Mouse (Mus musculus) embryo, embryonic 9.5 days (tissue): ENCODE results near the gene Klc2.

ENCODE experiments used
- DNase-seq: peaks from one replicate; pipeline ENCODE4 v3.0.0-alpha.2; 2017; ENCODE audit errors: extremely low spot score

Gene Klc2

DNA sequence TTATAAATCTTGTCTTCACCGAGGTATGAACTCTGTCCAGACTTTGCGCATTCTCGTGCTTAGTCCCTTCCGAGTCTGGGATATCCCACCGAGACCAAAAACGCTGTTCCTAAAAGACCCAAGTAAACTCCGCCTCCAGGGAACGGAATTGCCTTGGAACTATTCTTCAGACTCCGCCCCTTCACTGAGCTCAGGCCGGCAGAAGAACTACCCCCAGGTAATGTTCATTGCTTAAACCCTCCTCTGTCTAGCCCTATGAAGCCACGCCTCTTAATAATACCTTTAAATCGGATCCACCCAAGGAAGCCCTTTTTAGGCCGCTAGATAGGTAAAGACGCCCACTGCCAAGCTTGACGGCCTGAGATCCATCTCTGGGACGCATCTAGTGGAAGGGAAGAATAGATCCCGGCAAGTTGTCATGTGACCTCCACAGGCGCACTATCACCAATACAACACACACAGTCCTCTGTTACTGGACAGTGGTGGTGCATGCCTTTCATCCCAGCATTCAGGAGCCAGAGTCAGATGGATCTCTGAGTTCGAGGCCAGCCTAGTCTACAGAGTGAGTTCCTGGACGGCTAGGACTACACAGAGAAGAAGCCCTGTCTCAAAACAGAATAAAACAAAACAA is 45.9 kb downstream of the Klc2 start:
- no peak for DNase-seq

DNA sequence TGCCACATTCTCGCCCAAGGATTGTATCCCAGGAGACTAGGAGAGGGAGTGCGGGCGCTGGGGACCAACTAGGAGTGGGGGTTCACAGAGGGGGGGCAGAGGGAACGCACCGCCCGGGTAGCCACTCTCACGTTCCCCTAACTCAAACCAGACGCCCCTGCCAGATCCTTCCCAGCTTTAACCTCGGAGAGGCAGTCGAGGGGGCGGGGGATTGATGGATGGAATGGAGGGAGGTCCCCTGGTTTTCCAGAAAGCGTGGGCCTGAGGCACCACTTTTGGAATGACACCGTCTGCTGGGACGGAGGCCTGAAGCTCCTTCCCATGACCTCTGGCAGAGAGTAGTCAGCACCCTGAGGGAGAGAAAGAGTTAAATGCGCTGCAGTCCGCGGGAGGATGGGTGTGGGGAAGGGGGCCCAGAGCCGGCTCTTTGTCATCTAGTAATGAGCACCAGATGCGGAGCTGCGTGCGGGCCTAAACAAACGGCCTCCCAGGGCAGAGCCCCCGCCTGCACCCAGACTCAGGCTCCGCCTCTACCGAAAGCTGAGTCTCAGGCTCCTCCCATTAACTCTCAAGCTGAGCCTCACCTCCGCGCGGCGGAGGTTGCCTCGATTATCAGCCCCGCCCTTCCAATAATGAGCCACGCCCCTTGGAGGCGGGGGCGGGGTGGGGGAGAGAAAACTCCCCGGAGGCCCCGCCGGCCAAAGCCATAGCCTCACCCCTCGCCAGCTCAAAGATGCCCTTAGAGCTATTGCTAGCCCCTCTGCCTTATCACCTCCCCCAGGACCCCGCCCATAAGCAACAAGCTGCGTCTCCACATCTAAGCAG is 46.6 kb downstream of the Klc2 start:
- peak; percentile 92 for DNase-seq

DNA sequence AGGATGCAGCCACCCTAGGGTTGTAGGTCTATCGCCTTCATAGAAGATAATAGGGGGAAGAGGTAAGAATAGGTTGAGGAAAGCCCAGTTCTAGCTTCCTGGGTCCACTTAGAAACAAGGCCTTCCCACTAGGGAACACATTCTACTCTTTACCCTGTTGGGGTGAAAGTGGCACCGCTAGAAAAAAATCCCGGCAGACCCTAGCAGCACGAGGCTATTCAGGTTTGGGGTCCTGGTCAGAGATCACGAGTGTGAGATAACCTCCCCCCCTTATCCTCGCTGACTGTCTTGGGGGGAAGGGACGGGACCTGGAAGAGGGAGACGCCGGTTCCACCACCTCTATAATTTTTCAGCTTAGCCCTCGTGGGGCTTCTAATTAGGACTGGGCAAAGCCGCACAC is 47.3 kb downstream of the Klc2 start:
- DNase-seq: no peak

DNA sequence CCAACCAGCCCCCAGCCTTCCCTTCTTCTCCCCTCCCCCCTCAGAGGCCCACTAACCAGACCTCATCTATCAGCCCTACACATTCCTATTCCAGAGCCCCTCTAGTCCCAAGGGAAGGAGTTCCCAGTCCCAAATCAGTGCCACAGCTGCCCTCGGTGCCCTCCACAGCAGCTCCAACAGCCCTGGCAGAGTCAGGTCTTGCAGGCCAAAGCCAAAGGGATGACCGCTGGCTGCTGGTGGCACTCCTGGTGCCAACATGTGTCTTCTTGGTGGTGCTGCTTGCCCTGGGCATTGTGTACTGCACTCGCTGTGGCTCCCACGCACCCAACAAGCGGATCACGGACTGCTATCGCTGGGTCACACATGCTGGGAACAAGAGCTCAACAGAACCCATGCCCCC is 48.4 kb downstream of the Klc2 start:
- no peak for DNase-seq

DNA sequence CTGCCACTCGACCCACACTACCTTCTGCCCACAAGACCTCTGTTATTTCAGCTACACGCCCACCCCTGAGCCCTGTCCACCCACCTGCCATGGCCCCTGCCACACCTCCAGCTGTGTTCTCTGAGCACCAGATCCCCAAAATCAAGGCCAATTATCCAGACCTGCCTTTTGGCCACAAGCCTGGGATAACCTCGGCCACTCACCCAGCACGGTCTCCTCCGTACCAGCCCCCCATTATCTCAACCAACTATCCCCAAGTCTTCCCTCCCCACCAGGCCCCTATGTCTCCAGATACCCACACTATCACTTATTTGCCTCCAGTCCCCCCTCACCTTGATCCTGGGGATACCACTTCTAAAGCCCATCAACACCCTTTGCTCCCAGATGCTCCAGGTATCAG is 48.9 kb downstream of the Klc2 start:
- DNase-seq: no peak

DNA sequence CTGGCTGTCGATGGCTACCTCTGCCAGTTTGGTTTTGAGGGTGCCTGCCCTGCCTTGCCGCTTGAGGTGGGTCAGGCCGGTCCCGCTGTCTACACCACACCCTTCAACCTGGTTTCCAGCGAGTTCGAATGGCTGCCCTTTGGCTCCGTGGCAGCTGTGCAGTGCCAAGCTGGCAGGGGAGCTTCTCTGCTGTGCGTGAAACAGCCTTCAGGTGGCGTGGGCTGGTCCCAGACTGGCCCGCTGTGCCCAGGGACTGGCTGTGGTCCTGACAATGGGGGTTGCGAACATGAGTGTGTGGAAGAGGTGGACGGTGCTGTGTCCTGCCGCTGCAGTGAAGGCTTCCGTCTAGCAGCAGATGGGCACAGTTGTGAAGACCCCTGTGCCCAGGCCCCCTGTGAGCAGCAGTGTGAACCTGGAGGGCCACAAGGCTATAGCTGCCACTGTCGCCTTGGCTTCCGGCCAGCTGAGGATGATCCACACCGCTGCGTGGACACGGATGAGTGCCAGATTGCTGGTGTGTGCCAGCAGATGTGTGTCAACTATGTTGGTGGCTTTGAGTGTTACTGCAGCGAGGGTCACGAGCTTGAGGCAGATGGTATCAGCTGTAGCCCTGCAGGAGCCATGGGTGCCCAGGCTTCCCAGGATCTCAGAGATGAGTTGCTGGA is 49.7 kb downstream of the Klc2 start:
- no peak for DNase-seq

DNA sequence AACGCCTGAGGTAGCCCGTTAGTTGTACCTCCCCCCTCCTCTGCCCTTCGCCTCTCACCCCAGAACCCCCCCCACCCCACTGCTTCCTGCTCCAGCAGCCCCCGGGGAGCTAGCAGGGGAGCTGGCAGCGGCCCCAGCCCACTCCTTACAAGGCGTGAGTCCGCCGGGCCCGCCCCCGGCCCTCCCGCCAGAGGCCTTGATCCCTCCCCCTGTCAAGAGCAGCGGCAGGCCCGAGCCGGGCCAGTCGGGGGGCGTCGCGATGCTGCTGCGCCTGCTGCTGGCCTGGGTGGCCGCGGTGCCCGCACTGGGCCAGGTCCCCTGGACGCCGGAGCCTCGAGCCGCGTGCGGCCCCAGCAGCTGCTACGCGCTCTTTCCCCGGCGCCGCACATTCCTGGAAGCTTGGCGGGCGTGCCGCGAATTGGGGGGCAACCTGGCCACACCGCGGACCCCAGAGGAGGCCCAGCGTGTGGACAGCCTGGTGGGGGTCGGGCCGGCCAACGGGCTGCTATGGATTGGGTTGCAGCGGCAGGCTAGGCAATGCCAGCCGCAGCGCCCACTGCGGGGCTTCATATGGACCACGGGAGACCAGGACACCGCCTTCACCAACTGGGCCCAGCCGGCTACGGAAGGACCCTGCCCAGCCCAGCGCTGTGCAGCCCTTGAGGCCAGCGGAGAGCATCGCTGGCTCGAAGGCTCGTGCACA is 50.3 kb downstream of the Klc2 start, which contains the start of gene Cd248:
Cd248 (plus strand) TSS at position 212 of the 703 bp plus-strand sequence.
- DNase-seq: peak; percentile 79

DNA sequence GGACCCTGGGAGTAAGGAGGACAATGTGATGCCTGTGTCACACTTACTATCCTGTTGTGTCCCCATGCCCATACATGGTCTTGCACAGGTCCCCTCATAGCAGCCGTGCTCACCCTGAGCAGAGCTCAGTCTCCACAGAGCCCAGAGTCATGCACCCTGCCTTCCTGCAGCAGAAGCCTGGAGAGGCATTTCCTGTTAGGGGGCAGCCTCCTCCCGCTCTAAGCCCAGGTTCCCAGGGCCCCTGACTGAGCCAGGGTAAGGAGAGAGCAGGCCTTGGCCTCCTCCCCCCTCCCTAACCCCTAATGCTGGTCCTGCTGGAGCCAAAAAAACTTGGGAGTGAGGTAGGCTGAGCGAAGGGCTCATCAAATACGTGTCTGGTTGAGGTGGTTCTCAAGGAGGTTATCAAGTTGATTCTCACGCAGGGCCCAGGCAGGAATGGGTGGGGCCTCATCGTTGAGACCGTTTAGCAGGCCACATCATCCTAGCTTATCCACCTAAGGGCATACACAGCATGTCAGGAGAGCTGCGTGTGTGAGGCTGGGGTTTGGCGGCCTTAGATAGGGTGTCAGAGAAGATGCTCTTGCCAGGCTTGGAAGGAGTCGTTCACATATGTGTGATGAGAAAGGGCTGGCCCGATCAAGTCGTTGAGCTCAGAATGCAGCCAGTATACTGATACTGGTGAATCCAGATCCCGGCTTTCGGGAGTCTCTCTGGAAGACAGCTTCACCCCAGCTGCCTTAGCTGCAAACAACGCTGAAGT is 51.1 kb downstream of the Klc2 start:
- peak; percentile 40 for DNase-seq

DNA sequence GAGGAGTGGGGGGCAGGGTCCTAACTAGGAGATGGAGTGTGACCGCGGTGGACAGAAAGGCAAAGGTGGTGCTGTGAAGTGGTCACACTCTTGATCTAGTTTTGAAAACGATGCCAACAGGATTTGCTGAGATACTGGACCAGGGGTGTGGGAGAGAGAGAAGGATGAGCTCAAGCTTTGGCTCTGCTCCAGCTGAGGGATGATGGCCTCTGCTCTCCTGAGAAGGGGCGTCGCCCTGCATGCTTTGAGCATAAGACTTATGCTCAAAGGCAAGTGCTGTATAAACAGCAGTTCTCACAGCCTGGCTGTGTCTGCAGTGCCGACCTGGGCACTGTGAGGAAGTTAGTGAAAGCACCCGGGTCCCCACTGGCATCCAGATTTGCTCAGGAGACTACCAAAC is 53.3 kb downstream of the Klc2 start:
- DNase-seq: no peak

DNA sequence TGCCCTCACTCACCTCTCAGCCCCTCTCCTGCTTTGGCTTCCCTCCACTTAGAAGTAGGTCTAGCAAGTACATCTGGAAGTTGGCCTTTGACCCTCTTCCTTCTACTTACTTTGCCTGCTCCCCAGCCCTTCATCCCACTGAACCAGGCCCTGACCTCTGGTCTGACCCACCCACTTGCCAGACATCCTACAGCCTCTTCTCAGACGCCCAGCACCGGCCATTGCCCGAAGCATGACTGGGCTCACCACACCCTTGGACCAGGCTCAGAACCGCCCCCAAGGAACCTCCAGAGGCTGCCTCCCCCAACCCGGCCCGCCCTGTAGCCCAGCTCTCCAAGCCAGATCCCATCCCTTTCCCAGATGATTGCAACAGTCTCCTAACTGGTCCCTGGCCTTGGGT is 55.9 kb downstream of the Klc2 start:
- no peak for DNase-seq

DNA sequence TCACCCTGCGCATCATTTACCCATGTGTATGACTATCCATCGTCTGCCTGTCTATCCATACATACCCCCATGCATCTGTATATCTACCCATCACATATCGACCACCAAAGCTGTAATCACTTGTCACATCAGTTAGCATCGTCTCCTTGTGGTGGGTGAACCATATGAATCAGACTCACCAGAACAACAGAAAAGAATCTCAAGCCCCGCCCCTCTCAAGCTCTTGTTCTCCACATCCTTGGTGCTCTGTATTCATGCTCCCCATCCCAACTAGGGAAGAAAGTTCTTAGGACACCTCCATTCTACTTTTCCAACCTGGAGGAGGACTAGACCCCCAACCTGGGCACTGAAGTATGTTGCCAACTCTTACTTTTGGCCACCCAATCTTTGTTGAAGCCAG is 56.3 kb downstream of the Klc2 start:
- no peak for DNase-seq

DNA sequence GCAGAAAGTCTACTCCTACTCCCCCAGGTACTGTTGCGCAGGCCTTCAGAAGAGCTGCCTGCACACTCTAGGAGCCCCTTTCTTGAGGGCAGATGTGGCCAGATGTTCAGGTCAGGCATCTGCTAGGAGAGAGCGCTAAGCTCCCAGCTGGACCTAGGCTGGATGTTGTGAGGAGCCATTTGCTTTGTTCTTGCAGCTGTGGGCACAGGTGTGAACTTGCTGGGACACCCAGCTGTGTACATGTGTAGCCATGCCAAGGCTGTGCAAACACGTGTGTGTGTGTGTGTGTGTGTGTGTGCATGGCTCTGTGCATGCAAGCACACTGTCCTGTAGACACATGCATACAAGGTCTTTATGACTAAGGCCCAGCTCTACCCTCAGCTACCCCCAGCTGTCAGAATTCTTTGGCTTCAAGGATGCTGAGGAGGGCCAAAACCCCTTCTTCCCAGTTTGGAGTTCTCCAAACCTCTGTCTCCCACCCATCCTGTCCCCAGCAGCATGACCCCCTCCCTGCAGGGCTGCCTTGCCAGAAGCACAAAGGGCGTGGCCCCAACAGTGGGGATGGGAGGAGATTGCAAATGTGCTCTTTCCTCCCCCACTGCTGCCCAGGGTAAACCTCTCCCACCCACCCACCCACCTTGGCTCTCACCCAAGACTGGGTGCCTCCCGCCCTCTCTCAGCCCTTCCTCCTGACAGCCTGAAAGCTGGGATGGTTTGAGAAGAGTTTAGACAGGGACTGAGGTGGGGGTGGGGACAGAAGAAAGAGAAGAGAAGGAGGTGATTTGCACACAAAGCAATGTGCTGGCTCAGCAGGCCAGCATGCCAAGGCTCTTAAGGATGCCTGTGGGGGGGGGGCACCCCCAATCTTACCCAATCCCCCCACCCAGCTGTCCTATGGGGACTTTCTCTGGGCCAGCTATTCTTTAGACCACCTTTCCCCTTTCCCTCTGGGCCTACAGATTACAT is 57.7 kb downstream of the Klc2 start:
- DNase-seq: no peak

DNA sequence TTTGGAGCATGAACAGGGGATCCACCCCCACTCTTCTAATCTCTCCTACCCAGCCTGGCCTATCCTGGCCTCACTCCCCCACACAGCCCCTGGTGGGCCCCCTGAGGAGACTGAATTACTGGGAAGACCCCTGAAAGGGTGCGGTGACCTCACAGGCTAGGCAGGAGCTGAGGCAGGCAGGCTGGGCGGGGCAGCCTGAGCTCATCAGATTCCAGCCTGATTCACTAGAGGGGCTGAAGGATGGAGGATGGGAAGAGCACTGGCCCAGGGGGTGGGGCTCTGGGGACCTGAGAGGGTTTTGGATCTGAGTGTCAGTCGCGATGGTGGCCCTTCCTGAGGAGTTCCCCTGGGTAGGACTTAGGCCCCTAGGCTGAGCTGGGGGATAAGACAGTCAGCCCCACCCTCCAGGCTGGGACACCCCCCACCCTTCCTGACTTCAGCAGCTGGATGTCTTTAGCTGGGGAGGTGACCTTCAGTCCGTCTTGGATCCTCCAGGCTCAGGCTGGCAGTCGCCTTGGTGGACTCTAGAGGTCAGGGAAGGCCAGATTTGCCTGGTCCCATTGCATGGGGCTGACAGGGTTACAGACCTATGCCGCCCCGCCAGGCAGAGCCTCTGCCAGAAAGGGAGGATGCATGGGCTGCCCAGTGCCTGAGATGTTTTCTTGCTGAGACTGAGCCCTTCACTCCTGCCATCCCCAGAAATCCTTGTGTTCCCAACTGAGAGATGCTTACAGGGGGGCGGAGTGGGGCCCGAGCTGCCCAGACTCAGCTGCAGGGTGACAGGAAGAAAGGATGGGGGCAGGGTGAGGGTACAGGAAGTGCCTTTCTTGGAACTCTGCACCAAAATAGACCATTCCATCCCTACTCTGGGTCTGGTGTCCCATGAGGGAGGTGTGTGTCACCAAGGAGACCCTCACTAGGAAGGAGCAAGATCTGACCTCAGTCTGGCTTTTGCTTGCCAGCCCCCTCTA is 59.3 kb downstream of the Klc2 start:
- peak; percentile 55 for DNase-seq

DNA sequence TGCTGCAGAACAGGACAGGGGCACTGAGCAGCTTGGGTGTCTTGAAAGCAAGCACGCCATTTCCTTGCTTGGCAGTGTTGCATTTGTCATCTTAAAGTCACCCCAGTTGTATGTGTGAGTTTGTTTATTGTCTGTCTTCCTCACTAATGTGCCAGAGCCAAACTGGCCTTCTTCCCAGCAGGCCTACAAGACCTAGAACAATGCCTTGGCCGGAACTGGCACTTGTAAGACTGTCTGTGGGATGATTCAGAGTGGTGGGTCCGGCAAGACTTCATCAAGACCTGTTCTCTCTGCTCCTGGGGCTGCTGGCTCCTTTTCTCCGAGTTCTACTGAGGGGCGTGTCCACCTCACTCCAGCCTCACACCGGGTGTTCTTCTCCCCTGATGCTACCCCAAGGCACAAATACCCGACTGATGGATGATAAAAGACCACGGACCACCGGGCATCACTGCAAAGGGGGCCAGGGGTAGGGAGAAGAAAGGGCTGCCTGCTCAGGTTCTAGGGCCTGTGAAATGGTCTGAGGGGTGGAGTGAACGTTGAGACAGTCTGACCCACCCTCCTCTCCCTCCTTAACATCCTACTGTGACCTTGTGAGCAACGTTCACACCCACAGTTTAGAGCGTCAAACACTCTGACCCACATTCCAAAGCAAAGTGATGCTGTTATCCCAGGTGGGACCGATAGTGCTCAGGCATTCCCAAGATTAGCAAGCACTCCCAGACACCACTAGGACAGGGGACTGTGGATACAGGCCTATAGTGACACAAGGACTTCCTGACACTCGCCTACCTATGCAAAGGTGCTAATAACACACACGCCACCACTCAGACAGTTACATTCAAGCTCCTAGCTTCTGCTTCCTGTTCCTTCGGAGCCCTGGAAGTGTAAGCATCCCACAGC is 60.2 kb downstream of the Klc2 start:
- DNase-seq: no peak
